Mouse (Mus musculus) hindbrain, embryonic 10.5 days (tissue): ENCODE data around the gene Epb42. TPM values are rescaled to one million over a fixed set of nuclear protein-coding genes. Genes with fewer than 3 reads are reported as not detected.

Experiments used
- DNase-seq: peaks from one replicate; pipeline ENCODE4 v3.0.0-alpha.2; 2017; ENCODE audit warnings: low spot score
- H3K27ac ChIP-seq: fragments of 300-500 bp; sonication (generic); 2 replicates; pipeline ENCODE4 v1.5.1; 2016; ENCODE audit warnings: mild to moderate bottlenecking, moderate library complexity
- H3K27me3 ChIP-seq: fragments of 300-500 bp; sonication (generic); 2 replicates; pipeline ENCODE4 v1.6.1; 2016; ENCODE audit warnings: mild to moderate bottlenecking; ENCODE audit not compliant: poor library complexity, insufficient read depth, severe bottlenecking
- H3K36me3 ChIP-seq: fragments of 300-500 bp; sonication (generic); 2 replicates; pipeline ENCODE4 v1.6.1; 2016; ENCODE audit warnings: mild to moderate bottlenecking, moderate library complexity
- H3K4me1 ChIP-seq: fragments of 300-500 bp; sonication (generic); replicated peaks from 2 replicates; pipeline ENCODE4 v1.6.1; 2016; ENCODE audit warnings: mild to moderate bottlenecking
- H3K4me3 ChIP-seq: fragments of 300-500 bp; sonication (generic); 2 replicates; pipeline ENCODE4 v1.5.1; 2016; ENCODE audit warnings: mild to moderate bottlenecking, moderate library complexity
- H3K9me3 ChIP-seq: fragments of 300-500 bp; sonication (generic); 2 replicates; pipeline ENCODE4 v1.6.1; 2016; ENCODE audit warnings: mild to moderate bottlenecking, moderate library complexity
- WGBS: fragments of 180-500 bp; shearing (Covaris S2); methylation state at CpG from one replicate; pipeline ENCODE4 v1.1.7; 2016; 5-methylcytosine and 5-hydroxymethylcytosine counted together
- polyA plus RNA-seq: library from polyadenylated mRNA; unstranded; fragments of >200 nt; fragmentation: Nextera tagmentation; extraction: Ambion mirVana; gene quantifications from 2 replicates; pipeline ENCODE4 v1.2.1, GENCODE M21; 2016

The Epb42 gene
- polyA plus RNA-seq = 7.0 and 9.0 TPM in 2 replicates

DNA sequence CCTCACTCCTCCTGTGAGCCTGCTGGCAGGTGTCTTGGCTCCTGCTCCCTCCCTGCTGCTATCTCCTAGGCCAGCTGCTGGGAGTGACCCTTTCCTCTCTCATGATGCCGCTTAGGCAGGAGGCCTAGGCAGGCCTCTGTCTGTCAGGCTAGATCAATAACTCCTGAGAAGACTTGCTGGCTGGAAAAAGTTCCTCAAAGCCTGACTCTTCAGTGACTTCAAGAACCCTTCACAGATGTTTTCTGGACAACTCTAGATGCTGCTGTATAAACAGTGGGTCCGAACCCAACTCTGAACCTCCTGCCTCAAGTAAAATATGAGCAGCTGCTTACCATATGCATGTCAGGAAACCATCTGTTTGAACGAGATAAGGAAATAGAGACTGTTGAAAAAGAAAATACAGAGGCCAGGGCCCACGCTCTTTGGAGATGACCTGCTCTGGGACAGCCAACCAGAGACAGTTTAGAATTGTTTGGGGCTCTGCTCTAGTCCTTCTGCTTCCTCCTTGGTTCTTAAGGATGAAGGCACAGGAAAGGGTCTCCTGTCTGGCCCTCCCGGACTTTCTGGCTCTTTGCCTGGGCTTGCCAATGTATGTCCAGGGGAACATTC lies at the start of gene Epb42:
Epb42 (minus strand) TSS at position 340 of the 609 bp plus-strand sequence.
- no peaks in the 10 kb centered on the region for H3K36me3 ChIP-seq
- no peak within 1 kb of the TSS for H3K4me3 ChIP-seq
- H3K4me1 ChIP-seq = no peaks in the 10 kb centered on the region
- DNase-seq = no peak
- H3K27me3 ChIP-seq = no peaks in the 10 kb centered on the region
- H3K27ac ChIP-seq = no peak within 1 kb of the TSS
- 68% methylated on average over 5 of the region's 5 CpGs for WGBS
- H3K9me3 ChIP-seq = no peaks in the 10 kb centered on the region

DNA sequence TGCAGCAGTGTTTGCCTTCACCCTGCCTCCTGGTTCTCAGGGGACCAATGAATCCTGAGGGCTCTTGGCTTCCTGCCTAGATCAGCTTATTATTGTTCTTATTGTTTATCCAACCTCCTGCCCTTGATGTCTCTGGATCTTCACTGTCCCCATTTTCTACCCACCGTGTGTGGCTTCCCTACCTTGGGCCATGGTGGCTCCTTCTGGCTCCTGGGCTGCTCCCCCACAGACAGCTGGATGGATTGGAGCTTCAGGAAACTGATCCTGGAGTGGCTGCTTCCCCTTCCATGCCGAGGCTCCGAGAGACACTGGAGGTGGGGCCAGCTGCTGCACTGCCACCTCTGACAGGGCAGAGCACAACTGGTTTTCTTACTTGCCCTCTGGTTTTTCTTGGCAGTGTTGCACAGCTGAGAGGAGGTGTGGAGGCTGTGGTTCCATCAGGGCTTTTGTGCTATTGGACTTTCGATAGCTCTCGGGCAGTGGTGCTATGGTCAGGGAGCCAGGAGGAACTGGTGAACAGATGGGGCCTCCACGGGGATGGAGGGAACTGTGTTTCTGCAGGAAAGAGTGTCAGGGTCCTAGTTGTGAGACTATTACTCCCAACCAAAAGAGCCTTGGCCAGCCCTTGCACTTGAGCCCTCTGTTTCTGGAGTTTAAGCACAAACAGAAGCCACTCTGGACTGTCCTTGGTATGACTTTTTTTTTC lies 48.8 kb upstream of the Epb42 start, which contains the start of gene Tgm5:
Tgm5 (minus strand) TSS at position 362 of the 706 bp plus-strand sequence.
- WGBS = 61% methylated on average over 6 of the region's 6 CpGs
- DNase-seq = no peak
- Histone ChIP-seq H3K9me3 (no peaks in the 10 kb centered on the region), H3K36me3 (no peaks in the 10 kb centered on the region), H3K27me3 (no peaks in the 10 kb centered on the region), H3K4me3 (no peak within 1 kb of the TSS), H3K27ac (no peak within 1 kb of the TSS), H3K4me1 (no peaks in the 10 kb centered on the region)

DNA sequence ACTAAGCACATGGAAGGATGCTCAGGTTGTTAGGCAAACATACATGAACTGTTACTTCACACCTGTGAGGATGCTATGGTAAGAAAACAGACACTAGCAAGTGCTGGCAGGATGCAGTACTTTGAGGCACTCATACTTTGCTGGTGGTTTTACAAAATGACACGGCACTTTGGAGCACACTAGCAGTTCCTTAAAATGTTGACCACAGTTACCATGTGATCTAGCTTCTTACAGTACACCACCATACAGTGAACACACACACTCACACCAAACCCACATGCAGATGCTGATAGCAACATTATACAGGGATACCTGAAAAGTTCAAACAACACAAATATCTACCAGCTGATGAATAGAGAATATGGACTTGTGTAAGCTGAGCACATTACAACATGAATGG lies 45.8 kb upstream of the Epb42 start:
- 92% methylated on average over 1 of the region's 1 CpGs for WGBS
- Histone ChIP-seq H3K27ac (no peak overlapping the region), H3K4me3 (no peak overlapping the region), H3K36me3 (no peaks in the 10 kb centered on the region), H3K27me3 (no peaks in the 10 kb centered on the region), H3K4me1 (no peaks in the 10 kb centered on the region), H3K9me3 (no peaks in the 10 kb centered on the region)
- no peak for DNase-seq

DNA sequence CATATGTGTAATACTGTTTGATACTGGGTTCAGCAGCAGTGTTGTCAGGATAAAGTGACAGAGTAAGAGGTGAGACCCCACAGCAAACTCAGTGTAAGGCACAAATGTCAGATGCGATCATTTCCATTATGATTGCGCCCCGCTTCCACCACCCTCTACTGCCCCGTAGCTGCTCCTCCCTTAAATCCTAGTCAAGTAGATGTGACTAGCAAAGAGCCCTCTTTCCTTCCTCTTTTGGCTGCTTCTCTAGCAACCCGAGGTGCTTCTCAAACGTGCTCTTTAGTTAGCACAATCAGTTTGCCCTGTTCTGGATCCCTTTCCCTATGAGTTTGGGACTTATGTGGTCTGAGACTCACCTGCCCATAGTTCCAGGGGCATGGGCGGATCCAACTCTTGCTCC lies 37.9 kb upstream of the Epb42 start:
- WGBS = 83% methylated on average over 7 of the region's 7 CpGs

DNA sequence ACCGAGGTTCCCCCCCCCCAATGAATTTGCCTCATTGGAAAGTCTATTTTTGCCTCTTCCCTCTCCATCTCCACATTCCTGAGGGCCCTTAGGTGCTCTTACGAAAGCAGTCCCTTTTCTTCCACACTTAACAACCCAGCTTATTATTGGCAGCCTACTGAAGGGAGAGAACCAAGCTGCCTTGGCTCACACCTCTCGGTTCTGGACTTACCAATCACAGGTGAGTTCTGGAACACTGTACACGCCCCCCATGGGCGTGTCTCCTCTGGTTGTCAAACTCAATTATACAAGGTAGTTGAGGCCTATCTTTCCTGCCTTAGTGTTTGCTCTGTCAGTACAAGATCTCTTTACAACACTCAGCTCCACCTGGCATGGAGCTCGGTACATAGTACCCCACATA lies 35.0 kb upstream of the Epb42 start:
- 82% methylated on average over 6 of the region's 6 CpGs for WGBS
- Histone ChIP-seq H3K27ac (no peak overlapping the region), H3K9me3 (no peaks in the 10 kb centered on the region), H3K27me3 (no peaks in the 10 kb centered on the region), H3K36me3 (no peaks in the 10 kb centered on the region), H3K4me3 (no peak overlapping the region), H3K4me1 (no peaks in the 10 kb centered on the region)
- DNase-seq = no peak

More for the DNA sequence above, 37.9 kb upstream of the Epb42 start:
- DNase-seq = no peak
- H3K9me3 ChIP-seq = no peaks in the 10 kb centered on the region
- no peaks in the 10 kb centered on the region for H3K36me3 ChIP-seq
- no peak overlapping the region for H3K27ac ChIP-seq
- H3K4me1 ChIP-seq = no peaks in the 10 kb centered on the region
- H3K4me3 ChIP-seq = no peak overlapping the region
- no peaks in the 10 kb centered on the region for H3K27me3 ChIP-seq

DNA sequence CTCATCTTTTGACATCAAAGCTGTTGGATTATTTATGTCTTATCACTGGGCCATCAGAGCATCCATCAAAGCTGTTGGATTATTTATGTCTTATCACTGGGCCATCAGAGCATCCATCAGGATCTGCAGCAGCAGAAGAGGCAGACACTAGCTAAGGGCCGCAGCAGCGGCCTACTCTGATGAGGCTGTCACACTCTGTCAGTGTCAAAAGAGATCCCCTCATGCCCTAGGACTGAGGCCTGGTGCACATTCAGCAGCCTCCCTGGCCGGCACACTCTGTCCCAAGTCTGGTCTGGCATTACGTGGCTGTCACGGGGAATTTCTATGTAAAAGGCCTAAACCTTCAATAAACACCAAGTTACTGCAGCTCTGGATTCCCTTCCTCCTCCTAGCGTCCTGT lies 32.6 kb upstream of the Epb42 start:
- 70% methylated on average over 6 of the region's 6 CpGs for WGBS
- H3K36me3 ChIP-seq = no peaks in the 10 kb centered on the region
- no peak for DNase-seq

DNA sequence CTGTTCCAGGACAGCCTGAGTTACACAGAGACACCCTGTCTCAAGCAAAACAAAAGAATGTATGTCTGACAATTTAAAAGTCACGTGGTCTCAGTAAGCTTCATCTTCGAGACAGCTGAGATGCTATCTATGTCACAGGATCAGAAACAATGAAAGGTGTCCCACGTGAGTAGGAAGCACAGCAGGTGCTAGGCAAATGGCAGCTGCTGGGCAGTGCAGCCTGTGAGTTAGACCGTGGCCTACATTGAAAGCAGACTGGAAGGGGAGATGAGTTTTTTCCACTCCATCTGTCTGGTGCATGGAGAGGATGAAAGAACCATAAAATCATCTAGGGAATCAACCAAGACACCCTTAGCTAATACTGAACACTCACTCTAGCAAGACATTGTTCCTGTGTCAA lies 30.2 kb upstream of the Epb42 start:
- no peaks in the 10 kb centered on the region for H3K4me1 ChIP-seq
- no peaks in the 10 kb centered on the region for H3K9me3 ChIP-seq
- no peak overlapping the region for H3K27ac ChIP-seq
- H3K4me3 ChIP-seq = no peak overlapping the region
- WGBS = 72% methylated on average over 4 of the region's 4 CpGs
- no peaks in the 10 kb centered on the region for H3K27me3 ChIP-seq
- H3K36me3 ChIP-seq = no peaks in the 10 kb centered on the region
- no peak for DNase-seq

More for the DNA sequence above, 32.6 kb upstream of the Epb42 start:
- no peaks in the 10 kb centered on the region for H3K4me1 ChIP-seq
- no peaks in the 10 kb centered on the region for H3K27me3 ChIP-seq
- H3K27ac ChIP-seq = no peak overlapping the region
- H3K9me3 ChIP-seq = no peaks in the 10 kb centered on the region
- H3K4me3 ChIP-seq = no peak overlapping the region

DNA sequence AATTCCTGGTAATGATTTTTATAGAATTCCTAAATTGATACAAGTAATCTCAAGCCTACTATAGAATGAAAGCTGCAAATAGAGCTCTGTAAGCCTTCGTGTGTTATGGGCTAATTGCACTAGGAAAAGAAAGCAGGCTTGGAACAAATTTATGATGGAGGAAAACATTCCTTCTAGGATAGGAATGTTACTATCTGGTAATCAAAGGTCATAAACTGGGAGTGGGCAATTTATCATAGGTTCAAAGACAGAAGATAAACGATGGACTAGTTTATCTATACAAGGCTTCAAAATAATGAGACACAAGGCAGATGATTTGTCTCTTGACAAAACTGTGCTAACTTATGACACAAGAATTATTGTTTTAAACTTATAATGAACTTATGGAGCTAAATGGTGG lies 24.4 kb upstream of the Epb42 start:
- H3K27ac ChIP-seq = no peak overlapping the region
- H3K4me3 ChIP-seq = no peak overlapping the region
- H3K36me3 ChIP-seq = no peaks in the 10 kb centered on the region
- WGBS = 91% methylated on average over 2 of the region's 2 CpGs
- H3K9me3 ChIP-seq = no peaks in the 10 kb centered on the region
- no peaks in the 10 kb centered on the region for H3K4me1 ChIP-seq
- DNase-seq = no peak
- H3K27me3 ChIP-seq = no peaks in the 10 kb centered on the region

DNA sequence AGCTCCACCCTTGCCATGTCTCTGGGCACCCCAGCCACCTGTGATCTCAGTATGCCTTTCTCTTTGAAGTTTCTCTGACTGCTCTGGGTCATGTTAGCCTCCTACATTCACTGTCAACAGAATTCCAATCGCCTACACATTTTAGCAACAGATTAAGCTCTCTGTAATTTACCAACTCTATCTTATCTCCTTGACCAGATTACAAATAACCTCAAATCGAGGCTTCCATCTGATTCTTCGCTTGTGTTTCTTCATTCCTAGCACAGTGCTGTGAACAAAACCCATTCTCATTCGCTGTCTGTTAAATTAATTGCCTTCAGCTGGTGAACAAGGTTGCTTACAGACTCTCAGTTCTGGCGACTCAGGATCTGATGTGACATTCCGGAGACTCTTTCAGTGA lies 21.1 kb upstream of the Epb42 start:
- Histone ChIP-seq H3K9me3 (no peaks in the 10 kb centered on the region), H3K4me1 (no peaks in the 10 kb centered on the region), H3K27ac (no peak overlapping the region), H3K36me3 (no peaks in the 10 kb centered on the region), H3K4me3 (no peak overlapping the region), H3K27me3 (no peaks in the 10 kb centered on the region)
- no peak for DNase-seq
- 72% methylated on average over 6 of the region's 6 CpGs for WGBS

DNA sequence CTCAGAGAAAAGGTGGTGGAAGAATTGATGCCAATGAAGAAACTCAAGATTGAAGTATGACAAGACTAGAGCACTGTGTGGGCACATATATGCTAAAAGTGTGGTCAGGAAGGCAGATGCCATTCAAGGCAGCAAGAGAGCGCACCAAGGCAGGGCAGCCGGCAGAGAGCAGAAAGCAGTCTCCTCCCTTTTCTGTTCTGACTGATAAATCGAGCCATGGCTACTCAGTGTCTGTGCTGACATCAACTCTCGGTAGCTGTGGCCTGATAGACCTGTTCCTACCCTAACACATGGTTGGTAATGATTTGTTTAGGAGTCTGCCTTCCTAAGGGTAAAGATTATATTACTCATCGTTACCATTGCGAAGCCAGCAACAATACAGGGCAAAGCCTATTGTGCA lies 19.0 kb upstream of the Epb42 start:
- no peaks in the 10 kb centered on the region for H3K9me3 ChIP-seq
- DNase-seq = no peak
- WGBS = 86% methylated on average over 6 of the region's 6 CpGs
- H3K27ac ChIP-seq = no peak overlapping the region
- no peaks in the 10 kb centered on the region for H3K4me1 ChIP-seq
- no peaks in the 10 kb centered on the region for H3K36me3 ChIP-seq
- H3K4me3 ChIP-seq = no peak overlapping the region
- no peaks in the 10 kb centered on the region for H3K27me3 ChIP-seq

DNA sequence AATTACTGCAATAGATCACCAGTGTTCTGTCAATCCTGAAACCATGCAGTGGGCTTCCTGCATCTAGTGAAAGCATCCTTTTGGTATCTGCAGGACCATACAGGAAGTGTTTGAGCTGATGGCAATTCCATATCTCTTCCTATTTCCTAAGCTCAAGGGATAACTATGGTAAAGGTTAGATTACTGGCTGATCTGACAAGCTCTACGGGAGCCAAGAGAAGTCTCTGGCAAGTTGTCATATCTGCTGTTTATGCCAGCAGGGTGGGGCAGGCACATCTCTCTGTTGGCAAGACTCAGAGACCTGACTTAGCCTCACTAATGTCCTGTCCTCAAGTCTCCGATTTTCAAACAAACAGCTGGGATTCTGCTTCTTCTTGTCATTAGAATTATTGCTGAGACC lies 17.2 kb upstream of the Epb42 start:
- Histone ChIP-seq H3K36me3 (no peaks in the 10 kb centered on the region), H3K9me3 (no peaks in the 10 kb centered on the region), H3K4me1 (no peaks in the 10 kb centered on the region), H3K27me3 (no peaks in the 10 kb centered on the region), H3K27ac (no peak overlapping the region), H3K4me3 (no peak overlapping the region)
- no peak for DNase-seq
- WGBS = 86% methylated on average over 2 of the region's 2 CpGs

DNA sequence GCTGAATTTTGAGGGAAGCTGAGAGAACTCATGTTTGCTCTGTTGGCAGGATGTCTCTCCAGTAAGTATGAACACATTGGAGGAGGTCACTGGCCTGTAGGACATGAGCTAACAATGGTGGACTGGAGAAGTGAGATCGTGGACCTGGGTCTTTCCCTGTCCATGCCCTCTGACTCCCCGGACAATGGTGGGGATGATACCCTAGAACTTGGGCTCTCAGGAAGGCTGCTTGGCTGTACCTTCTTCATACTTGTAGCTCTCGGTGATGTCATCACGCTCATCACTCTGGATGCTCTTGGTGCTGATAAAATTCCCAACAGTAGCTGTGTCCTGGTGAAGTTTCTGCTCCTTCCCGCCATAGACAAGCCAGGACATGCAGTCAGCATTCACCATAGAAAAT lies 15.3 kb upstream of the Epb42 start:
- 92% methylated on average over 5 of the region's 5 CpGs for WGBS
- no peak overlapping the region for H3K4me3 ChIP-seq
- no peaks in the 10 kb centered on the region for H3K36me3 ChIP-seq
- no peak overlapping the region for H3K27ac ChIP-seq
- DNase-seq = no peak
- no peaks in the 10 kb centered on the region for H3K9me3 ChIP-seq
- H3K4me1 ChIP-seq = no peaks in the 10 kb centered on the region
- no peaks in the 10 kb centered on the region for H3K27me3 ChIP-seq

DNA sequence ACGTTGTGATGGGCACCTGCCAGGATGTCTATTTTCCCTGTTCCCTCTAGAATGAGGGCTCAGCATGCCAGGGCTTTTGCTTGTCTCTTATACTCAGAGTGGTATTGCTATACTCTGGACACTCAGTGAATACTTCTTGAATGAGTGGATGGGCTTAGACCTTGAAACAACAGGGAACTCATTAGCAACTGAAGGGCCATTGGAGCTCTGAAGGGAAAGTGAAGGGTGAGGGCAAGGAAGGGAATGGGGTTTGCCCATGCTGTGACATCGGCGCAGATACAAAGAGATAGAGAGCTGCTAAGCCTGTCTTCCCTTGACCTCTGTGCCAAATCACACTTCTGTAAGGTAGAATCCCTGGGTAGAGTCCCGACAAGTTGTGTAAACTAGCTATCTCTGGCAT lies 8.8 kb upstream of the Epb42 start:
- H3K4me1 ChIP-seq = no peaks in the 10 kb centered on the region
- WGBS = 71% methylated on average over 4 of the region's 4 CpGs

More for the DNA sequence above, 8.8 kb upstream of the Epb42 start:
- Histone ChIP-seq H3K27me3 (no peaks in the 10 kb centered on the region), H3K36me3 (no peaks in the 10 kb centered on the region), H3K9me3 (no peaks in the 10 kb centered on the region), H3K4me3 (no peak overlapping the region), H3K27ac (no peak overlapping the region)
- no peak for DNase-seq
